Mouse (Mus musculus) ES-E14 (cell line): ENCODE measurements at regions not wholly inside any gene's neighbourhood (a gene's known extent, or its start where the extent isn't known, plus 50 kb on each side); places are given as distances from the start of the nearest gene placed in this dataset.

Source experiments
- DNase-seq: peaks from one replicate; pipeline ENCODE4 v3.0.0-alpha.2; 2013; ENCODE audit warnings: low read depth, low spot score
- H3K27ac ChIP-seq: 2 replicates; pipeline ENCODE4 v1.5.1; 2012; ENCODE audit warnings: low read depth, mild to moderate bottlenecking, low read length, moderate library complexity, mixed read lengths; ENCODE audit not compliant: poor library complexity, insufficient read depth, severe bottlenecking
- H3K36me3 ChIP-seq: 2 replicates; pipeline ENCODE4 v1.6.1; 2012; ENCODE audit warnings: mild to moderate bottlenecking, low read length, moderate library complexity, mixed read lengths; ENCODE audit not compliant: control insufficient read depth, poor library complexity, insufficient read depth, severe bottlenecking
- H3K4me1 ChIP-seq, 2 experiments: fragments of 150-350 bp in 1 of 2; sonication (generic) in 1 of 2; 2 replicates each; pipeline ENCODE4 v1.6.1; 2012; ENCODE audit warnings: low read length in 2 of 2, mild to moderate bottlenecking in 1 of 2, mixed read lengths in 1 of 2; ENCODE audit not compliant: control insufficient read depth in 2 of 2, insufficient read depth in 2 of 2, poor library complexity in 1 of 2
- H3K4me3 ChIP-seq, 2 experiments: fragments of 150-350 bp in 1 of 2; sonication (generic) in 1 of 2; 2 replicates each; pipeline ENCODE4 v1.5.1; 2012; ENCODE audit warnings: low read length in 2 of 2, low read depth in 1 of 2, mild to moderate bottlenecking in 1 of 2, mixed read lengths in 1 of 2; ENCODE audit not compliant: insufficient read depth in 1 of 2, poor library complexity in 1 of 2, severe bottlenecking in 1 of 2
- H3K9ac ChIP-seq: 2 replicates; pipeline ENCODE4 v1.6.1; 2012; ENCODE audit warnings: low read depth, mild to moderate bottlenecking, low read length, mixed read lengths; ENCODE audit not compliant: poor library complexity, insufficient read depth, severe bottlenecking
- H3K9me3 ChIP-seq: fragments of 150-350 bp; sonication (generic); 2 replicates; pipeline ENCODE4 v1.6.1; 2012; ENCODE audit warnings: low read depth, mild to moderate bottlenecking, low read length; ENCODE audit not compliant: control insufficient read depth, insufficient read depth
- CHD2 ChIP-seq: IDR thresholded peaks from 2 replicates; pipeline ENCODE4 v1.6.1; 2014; ENCODE audit warnings: mild to moderate bottlenecking, low read depth, low read length, inconsistent platforms
- HCFC1 ChIP-seq: IDR thresholded peaks from 2 replicates; pipeline ENCODE4 v1.6.1; 2012; ENCODE audit warnings: low read length, inconsistent platforms, borderline replicate concordance; ENCODE audit not compliant: insufficient read depth
- MAFK ChIP-seq: IDR thresholded peaks from 2 replicates; pipeline ENCODE4 v1.6.1; 2014; ENCODE audit warnings: mild to moderate bottlenecking, low read depth, low read length, inconsistent platforms; ENCODE audit not compliant: insufficient read depth
- ZC3H11A ChIP-seq: IDR thresholded peaks from 2 replicates; pipeline ENCODE4 v1.6.1; 2012; ENCODE audit warnings: low read depth, mild to moderate bottlenecking, inconsistent platforms, low read length, borderline replicate concordance
- ZNF384 ChIP-seq: IDR thresholded peaks from 2 replicates; pipeline ENCODE4 v1.6.1; 2012; ENCODE audit warnings: low read depth, low read length, inconsistent platforms
- in situ Hi-C, 2 experiments: fragments of 600-800 bp; cut with MboI; formaldehyde crosslinking; loops; one replicate each; pipeline ENCODE4 v1.15.1; 2025; ENCODE audit warnings: low sequenced_read_pairs in 2 of 2, inconsistent platforms in 1 of 2; ENCODE audit not compliant: unreplicated experiment in 2 of 2

DNA sequence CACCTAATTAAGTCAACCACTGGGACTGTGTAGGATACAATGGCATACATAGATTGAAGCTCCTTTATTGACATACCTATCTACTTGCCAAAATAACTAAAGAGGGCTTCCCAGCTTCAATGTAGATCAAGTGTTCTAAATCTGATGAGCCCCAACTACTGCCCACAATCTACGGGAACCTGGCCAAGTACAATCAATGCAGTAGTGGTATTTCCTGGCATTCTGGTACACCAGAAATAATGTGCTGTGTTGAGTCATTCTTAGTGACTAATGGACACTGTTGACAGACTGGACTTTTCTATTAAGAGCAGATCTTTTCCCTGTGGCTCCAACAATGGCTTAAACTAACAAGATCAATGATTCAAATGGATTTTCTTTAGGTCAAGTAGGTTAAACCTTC lies 626.7 kb downstream of the Plxdc2 start:
- no peak for TF ChIP-seq ZC3H11A
- no peak for DNase-seq
- Histone ChIP-seq H3K4me1 (no peaks in the 10 kb centered on the region), H3K4me3 (no peak overlapping the region), H3K36me3 (no peaks in the 10 kb centered on the region), H3K9ac (no peak overlapping the region), H3K9me3 (no peaks in the 10 kb centered on the region), H3K27ac (no peak overlapping the region)
- in situ Hi-C loops: no loop called here

DNA sequence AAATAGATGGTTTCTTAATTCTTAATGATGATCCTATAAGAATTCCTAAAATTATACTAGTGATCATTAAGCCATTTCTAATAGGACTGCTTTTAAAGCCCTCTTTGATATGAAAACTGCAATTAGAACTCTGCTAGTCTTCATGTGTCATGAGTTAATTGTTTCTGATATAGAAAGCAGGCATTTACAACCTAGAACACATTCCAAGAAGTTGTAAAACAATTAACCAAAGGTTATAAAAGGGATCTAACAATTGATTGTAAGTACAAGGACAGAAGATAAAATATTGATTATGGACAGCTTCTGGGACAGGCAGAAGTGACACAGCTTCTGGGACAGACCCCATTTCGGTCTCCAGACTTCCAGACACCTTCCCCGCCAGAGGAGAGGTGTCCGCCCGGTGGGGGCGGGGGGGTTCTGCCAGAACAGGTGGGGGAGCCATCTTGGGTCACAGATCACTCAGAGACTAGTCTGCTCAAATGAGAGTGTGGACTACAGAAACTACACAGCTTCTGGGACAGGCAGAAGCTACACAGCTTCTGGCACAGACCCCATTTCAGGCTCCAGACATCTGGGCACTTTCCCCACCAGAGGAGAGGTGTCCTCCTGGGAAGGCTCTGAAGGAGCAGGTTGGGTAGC lies 627.6 kb downstream of the Plxdc2 start:
- H3K36me3 ChIP-seq: no peaks in the 10 kb centered on the region
- H3K27ac ChIP-seq: no peak overlapping the region
- in situ Hi-C loops: no loop called here
- H3K9me3 ChIP-seq: no peaks in the 10 kb centered on the region
- no peaks in the 10 kb centered on the region for H3K4me1 ChIP-seq
- no peak for DNase-seq
- H3K4me3 ChIP-seq: no peak overlapping the region
- TF ChIP-seq HCFC1: no peak
- no peak for TF ChIP-seq CHD2
- no peak for TF ChIP-seq ZC3H11A
- TF ChIP-seq ZNF384: no peak
- TF ChIP-seq MAFK: no peak
- no peak overlapping the region for H3K9ac ChIP-seq
